Mouse (Mus musculus) limb, embryonic 14.5 days (tissue): ENCODE measurements at regions not wholly inside any gene's neighbourhood (a gene's known extent, or its start where the extent isn't known, plus 50 kb on each side); places are given as distances from the start of the nearest gene placed in this dataset.

Experiments
- ATAC-seq: fragments of 200-750 bp; cut with Nextera tagmentation; 2 replicates; pipeline ENCODE4 v1.8.0; 2017; ENCODE audit warnings: low read depth, moderate number of reproducible peaks, moderate TSS enrichment; ENCODE audit not compliant: low FRiP score
- DNase-seq: peaks from one replicate; pipeline ENCODE4 v3.0.0-alpha.2; 2015; ENCODE audit warnings: low spot score
- H3K27ac ChIP-seq: fragments of 300-500 bp; sonication (generic); replicated peaks from 2 replicates; pipeline ENCODE4 v1.5.1; 2014; ENCODE audit warnings: low read depth, mild to moderate bottlenecking, low read length, moderate library complexity, mixed read lengths
- H3K27me3 ChIP-seq: fragments of 300-500 bp; sonication (generic); 2 replicates; pipeline ENCODE4 v1.6.1; 2014; ENCODE audit warnings: low read length, mixed read lengths; ENCODE audit not compliant: control insufficient read depth, insufficient read depth
- H3K36me3 ChIP-seq: fragments of 300-500 bp; sonication (generic); 2 replicates; pipeline ENCODE4 v1.6.1; 2014; ENCODE audit warnings: mild to moderate bottlenecking, low read length, moderate library complexity, mixed read lengths; ENCODE audit not compliant: control insufficient read depth, insufficient read depth
- H3K4me1 ChIP-seq: fragments of 300-500 bp; sonication (generic); 2 replicates; pipeline ENCODE4 v1.6.1; 2014; ENCODE audit warnings: antibody characterized with exemption, low read length, mixed read lengths; ENCODE audit not compliant: control insufficient read depth, insufficient read depth
- H3K4me2 ChIP-seq: fragments of 300-500 bp; sonication (generic); replicated peaks from 2 replicates; pipeline ENCODE4 v1.6.1; 2014; ENCODE audit warnings: low read depth, mild to moderate bottlenecking, low read length, moderate library complexity; ENCODE audit not compliant: severe bottlenecking
- H3K4me3 ChIP-seq: fragments of 300-500 bp; sonication (generic); replicated peaks from 2 replicates; pipeline ENCODE4 v1.5.1; 2014; ENCODE audit warnings: low read length
- H3K9ac ChIP-seq: fragments of 300-500 bp; sonication (generic); 2 replicates; pipeline ENCODE4 v1.6.1; 2014; ENCODE audit warnings: mild to moderate bottlenecking, low read depth, low read length, moderate library complexity; ENCODE audit not compliant: severe bottlenecking
- H3K9me3 ChIP-seq: fragments of 300-500 bp; sonication (generic); 2 replicates; pipeline ENCODE4 v1.6.1; 2016; ENCODE audit warnings: low read length; ENCODE audit not compliant: control insufficient read depth
- POLR2A ChIP-seq: fragments of 200-500 bp; IDR thresholded peaks from 2 replicates; pipeline ENCODE4 v1.8.0; 2012; ENCODE audit warnings: inconsistent platforms, mild to moderate bottlenecking, moderate library complexity, borderline replicate concordance; ENCODE audit not compliant: insufficient read depth, insufficient read length; ENCODE audit errors: extremely low read depth
- WGBS: fragments of 180-500 bp; shearing (Covaris S2); extraction: QIAGEN DNeasy Blood & Tissue Kit; methylation state at CpG from one replicate; pipeline ENCODE4 v1.1.7; 2014; 5-methylcytosine and 5-hydroxymethylcytosine counted together

DNA sequence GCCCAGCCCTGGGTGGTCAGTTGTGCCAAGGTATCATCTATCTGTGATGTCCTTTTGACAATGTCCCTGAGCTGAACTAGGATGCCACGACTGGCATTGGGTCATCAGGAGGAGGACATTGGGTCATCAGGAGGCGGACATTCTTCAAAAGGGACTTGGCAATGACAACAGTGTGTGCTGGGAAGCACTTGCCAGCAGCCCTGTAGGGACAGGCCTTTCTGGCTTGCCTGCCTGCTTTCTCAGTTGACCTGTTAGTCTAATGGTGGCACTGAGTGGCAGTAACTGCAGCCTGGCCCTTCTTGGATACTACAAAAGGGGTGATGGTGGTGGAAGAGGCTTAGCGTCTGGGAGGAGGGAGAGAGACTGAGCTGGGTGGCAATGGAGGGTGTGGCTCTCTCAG lies 137.2 kb upstream of the Prox1 start:
- Histone ChIP-seq H3K4me2 (no peak overlapping the region), H3K36me3 (no peaks in the 10 kb centered on the region), H3K4me1 (no peaks in the 10 kb centered on the region), H3K27me3 (no peaks in the 10 kb centered on the region; the same call in 1 of the 2 replicates), H3K4me3 (no peak overlapping the region), H3K9me3 (no peaks in the 10 kb centered on the region), H3K27ac (no peak overlapping the region), H3K9ac (no peak overlapping the region)
- no peak for DNase-seq
- WGBS: 81% methylated on average over 3 of the region's 3 CpGs
- no peak for TF ChIP-seq POLR2A
- no peak for ATAC-seq

DNA sequence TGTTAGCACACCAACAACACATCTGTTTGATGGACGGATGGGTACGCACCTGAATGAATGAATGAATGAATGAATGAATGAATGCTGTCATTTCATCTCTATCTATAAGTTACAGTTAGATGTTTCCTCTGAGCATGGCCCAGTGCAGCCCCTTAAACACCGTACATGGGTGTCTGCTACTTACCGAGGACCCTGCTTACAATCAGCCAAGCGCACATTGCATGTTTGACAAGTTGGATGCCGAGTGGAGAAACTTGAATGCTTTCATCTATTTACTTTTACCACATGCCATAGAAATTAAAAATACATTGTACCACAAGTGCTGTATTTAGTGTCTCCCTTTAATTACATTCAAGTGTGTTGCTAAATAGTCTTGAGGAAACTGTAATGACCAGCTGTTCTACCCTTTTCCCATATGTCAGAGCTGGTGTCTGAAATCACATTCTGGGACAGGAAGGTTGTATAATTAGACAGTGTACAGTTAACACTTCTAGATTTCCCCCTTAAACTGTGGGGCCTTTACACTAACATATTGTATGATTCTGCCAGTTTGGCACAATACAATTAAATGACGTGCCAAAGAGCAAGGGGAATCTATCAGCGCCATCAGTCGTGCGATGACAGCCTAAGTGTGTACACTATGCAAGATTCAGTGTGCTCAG lies 127.3 kb upstream of the Prox1 start:
- Histone ChIP-seq H3K27ac (no peak overlapping the region), H3K9me3 (no peaks in the 10 kb centered on the region; the same call in 1 of the 2 replicates), H3K9ac (no peak overlapping the region), H3K4me3 (no peak overlapping the region), H3K4me1 (no peaks in the 10 kb centered on the region), H3K36me3 (no peaks in the 10 kb centered on the region), H3K4me2 (no peak overlapping the region), H3K27me3 (no peaks in the 10 kb centered on the region)
- ATAC-seq (no peak), DNase-seq (no peak)
- no peak for TF ChIP-seq POLR2A
- 88% methylated on average over 10 of the region's 10 CpGs for WGBS

DNA sequence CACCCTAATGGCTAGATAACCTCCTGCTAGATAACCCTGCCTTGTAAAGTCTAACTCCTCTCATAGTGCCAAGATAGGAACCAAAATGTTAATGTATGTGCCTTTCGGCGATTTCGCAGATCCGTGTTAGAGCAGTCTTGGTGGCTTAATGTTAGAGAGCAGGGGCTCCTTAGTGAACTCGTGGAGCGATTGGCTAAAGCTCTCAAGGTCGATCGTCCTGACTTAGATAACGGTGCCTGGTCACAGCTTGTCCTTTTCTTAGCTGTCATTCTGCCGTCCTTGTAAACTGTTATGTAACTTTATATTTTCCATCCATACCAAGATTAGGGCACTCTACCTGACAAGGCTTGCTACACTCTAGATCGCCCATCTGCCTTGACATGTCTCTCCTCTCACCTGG lies 119.5 kb upstream of the Prox1 start:
- H3K27ac ChIP-seq: no peak overlapping the region
- H3K9me3 ChIP-seq: no peaks in the 10 kb centered on the region
- no peaks in the 10 kb centered on the region for H3K4me1 ChIP-seq
- ATAC-seq (no peak), DNase-seq (no peak)
- H3K27me3 ChIP-seq: no peaks in the 10 kb centered on the region
- no peak overlapping the region for H3K4me3 ChIP-seq
- no peaks in the 10 kb centered on the region for H3K36me3 ChIP-seq
- no peak overlapping the region for H3K4me2 ChIP-seq
- WGBS: 90% methylated on average over 11 of the region's 11 CpGs
- H3K9ac ChIP-seq: no peak overlapping the region
- no peak for TF ChIP-seq POLR2A

DNA sequence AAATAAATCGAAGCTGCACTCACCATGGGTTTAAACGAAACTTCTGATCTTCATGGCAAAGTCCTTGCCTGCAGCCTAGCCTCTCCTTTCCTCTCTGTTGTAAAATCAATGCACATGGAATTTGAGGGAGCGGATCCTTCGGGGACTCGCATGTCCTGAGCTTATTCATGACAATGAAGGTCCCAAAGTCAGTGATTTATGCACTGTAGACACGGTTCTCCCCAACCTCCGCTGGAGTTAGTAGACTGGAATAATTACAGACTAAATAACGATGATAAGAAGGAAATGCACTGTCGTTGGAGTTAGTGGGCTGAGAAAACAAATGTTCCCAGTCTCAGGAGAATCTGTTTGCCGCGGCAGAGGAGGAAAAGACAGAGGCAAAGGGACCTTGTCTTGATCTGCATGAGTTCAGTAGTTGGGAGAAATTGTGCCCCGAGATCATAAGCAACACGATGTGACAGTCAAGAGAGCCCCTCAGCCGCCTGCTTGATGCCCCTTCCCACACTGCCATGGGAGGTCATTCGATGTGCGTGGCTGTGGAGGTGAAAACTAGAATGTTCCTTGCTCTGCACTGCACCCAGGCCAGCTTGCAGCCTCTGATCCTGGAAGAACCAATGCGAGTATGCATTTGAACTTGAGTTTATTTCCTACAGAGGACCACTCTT lies 116.1 kb upstream of the Prox1 start:
- Histone ChIP-seq H3K27me3 (no peaks in the 10 kb centered on the region), H3K9me3 (no peaks in the 10 kb centered on the region), H3K9ac (no peak overlapping the region), H3K4me3 (no peak overlapping the region), H3K4me1 (no peaks in the 10 kb centered on the region), H3K36me3 (no peaks in the 10 kb centered on the region), H3K27ac (no peak overlapping the region), H3K4me2 (no peak overlapping the region)
- WGBS: 58% methylated on average over 17 of the region's 17 CpGs
- DNase-seq (no peak), ATAC-seq (no peak)
- TF ChIP-seq POLR2A: no peak

DNA sequence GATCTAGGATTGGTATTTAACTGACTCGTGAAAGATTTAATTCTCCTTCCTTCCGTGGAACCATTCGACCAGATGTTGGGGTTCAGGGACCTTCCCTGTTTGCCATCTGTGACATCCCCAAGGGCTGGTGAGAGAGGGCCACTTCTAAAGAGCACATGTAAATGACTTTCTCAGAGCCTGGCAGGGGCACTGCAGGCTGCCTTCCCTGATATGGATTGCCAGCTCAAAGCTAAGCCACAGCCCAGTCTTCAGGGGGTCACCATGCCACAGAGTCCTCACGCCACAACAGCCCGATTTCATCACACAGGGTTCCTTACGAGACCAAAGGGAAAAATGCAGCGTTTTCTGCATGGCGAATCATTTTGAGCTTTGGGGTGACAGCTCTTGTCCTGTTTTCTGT lies 115.1 kb upstream of the Prox1 start:
- no peak for TF ChIP-seq POLR2A
- no peak overlapping the region for H3K4me3 ChIP-seq

DNA sequence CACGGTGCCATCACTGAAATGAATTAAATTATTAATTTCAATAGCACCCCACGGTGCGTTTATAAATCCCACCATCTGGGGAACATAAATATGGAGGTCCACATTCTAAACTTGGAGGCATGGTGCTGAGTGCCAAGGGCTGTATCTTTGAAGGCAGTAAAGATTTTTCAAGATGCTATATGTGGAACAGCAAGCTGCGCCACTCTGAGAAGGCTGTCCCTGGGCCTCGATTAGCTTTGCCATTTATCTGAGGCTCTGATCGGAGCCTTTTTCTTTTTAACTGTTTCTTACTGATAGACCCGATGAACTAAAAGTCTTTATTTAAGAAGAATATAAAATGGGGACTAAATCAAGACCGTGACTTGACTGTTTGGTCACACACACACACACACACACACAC lies 114.5 kb upstream of the Prox1 start:
- WGBS: 83% methylated on average over 8 of the region's 8 CpGs
- no peak for TF ChIP-seq POLR2A
- no peak overlapping the region for H3K4me3 ChIP-seq
- no peaks in the 10 kb centered on the region for H3K9me3 ChIP-seq
- no peaks in the 10 kb centered on the region for H3K27me3 ChIP-seq
- no peaks in the 10 kb centered on the region for H3K36me3 ChIP-seq
- no peak overlapping the region for H3K27ac ChIP-seq
- DNase-seq (no peak), ATAC-seq (no peak)
- H3K9ac ChIP-seq: no peak overlapping the region
- H3K4me2 ChIP-seq: no peak overlapping the region
- no peaks in the 10 kb centered on the region for H3K4me1 ChIP-seq

More for the DNA sequence above, 115.1 kb upstream of the Prox1 start:
- H3K36me3 ChIP-seq: no peaks in the 10 kb centered on the region
- no peaks in the 10 kb centered on the region for H3K9me3 ChIP-seq
- no peaks in the 10 kb centered on the region for H3K4me1 ChIP-seq
- no peak overlapping the region for H3K27ac ChIP-seq
- DNase-seq: no peak
- no peak for ATAC-seq
- WGBS: 78% methylated on average over 8 of the region's 8 CpGs
- no peak overlapping the region for H3K9ac ChIP-seq
- H3K27me3 ChIP-seq: no peaks in the 10 kb centered on the region
- H3K4me2 ChIP-seq: no peak overlapping the region
